Comparison of ENCODE assay signal across 7 mouse cellular contexts in genomic region chr16:26581913-26582376, GRCm38 (mm10). TPM values are rescaled to one million over a fixed set of nuclear protein-coding genes. Genes with fewer than 3 reads are reported as not detected.
DNase-seq lines count a peak whose midpoint lies in the region; ATAC-seq and TF ChIP-seq lines count a peak whose summit lies in the region.

No protein-coding gene starts in this region.

- H3K27ac ChIP-seq in kidney, postnatal 0 days, result peak overlapping the region; percentile 68
- H3K27ac ChIP-seq in forebrain, embryonic 14.5 days (ENCODE audit: low read depth, low read length), result no peak overlapping the region
- no peak overlapping the region for H3K27ac ChIP-seq in midbrain, embryonic 12.5 days (replicated peaks)

- no peaks in the 10 kb centered on the region for H3K27me3 ChIP-seq in kidney, postnatal 0 days (ENCODE audit: insufficient read depth, low read length)
- H3K27me3 ChIP-seq in forebrain, embryonic 14.5 days (replicated peaks; ENCODE audit: control insufficient read depth, insufficient read depth, low read length), result no peaks in the 10 kb centered on the region
- H3K27me3 ChIP-seq in midbrain, embryonic 12.5 days, result peaks cover 7% of the 10 kb centered on the region

- peak overlapping the region; percentile 62 for H3K4me3 ChIP-seq in kidney, postnatal 0 days (replicated peaks; ENCODE audit: low read depth, low read length)
- peak overlapping the region; percentile 57 for H3K4me3 ChIP-seq in forebrain, embryonic 14.5 days (ENCODE audit: low read depth, low read length)
- peak overlapping the region; percentile 61 for H3K4me3 ChIP-seq in midbrain, embryonic 12.5 days

- DNase-seq in kidney, postnatal 0 days (ENCODE audit: low spot score), result no peak
- DNase-seq in kidney, adult 11 months, result no peak
- peak; percentile 83 for DNase-seq in brain, adult 2 months (ENCODE audit: low read depth, low spot score)
- DNase-seq in forebrain, embryonic 14.5 days (ENCODE audit: low spot score), result peak; percentile 49
- peak; percentile 40 to 44 for DNase-seq in left cerebral cortex, postnatal 14 days (ENCODE audit: low spot score in 2 of 2)
- no peak for DNase-seq in c-Kit-positive CD71-positive TER-119-positive erythroid progenitor cells, embryonic 14.5 days (ENCODE audit: low spot score)

- ATAC-seq in kidney, postnatal 0 days (replicated peaks; ENCODE audit: low FRiP score, low read depth), result peak; percentile 55
- peak; percentile 67 for ATAC-seq in forebrain, embryonic 14.5 days
- ATAC-seq in midbrain, embryonic 12.5 days (ENCODE audit: low FRiP score, low read depth), result peak; percentile 59

- no peaks in the 10 kb centered on the region for H3K4me1 ChIP-seq in kidney, postnatal 0 days (replicated peaks; ENCODE audit: insufficient read depth, low read length)
- H3K4me1 ChIP-seq in forebrain, embryonic 14.5 days (ENCODE audit: control insufficient read depth, insufficient read depth, low read length), result peaks cover 3% of the 10 kb centered on the region; the same call in 1 of the 2 replicates
- H3K4me1 ChIP-seq in midbrain, embryonic 12.5 days, result no peaks in the 10 kb centered on the region

- intact Hi-C loops in left cerebral cortex, postnatal 14 days (cut with DNase I), result no loop called here

- no peak for TF ChIP-seq CTCF in kidney, postnatal 0 days (IDR thresholded peaks at IDR 0.05; ENCODE audit: low read depth)

- no peaks in the 10 kb centered on the region for H3K36me3 ChIP-seq in kidney, postnatal 0 days (ENCODE audit: insufficient read depth, low read length)
- no peaks in the 10 kb centered on the region for H3K36me3 ChIP-seq in forebrain, embryonic 14.5 days (ENCODE audit: control insufficient read depth, insufficient read depth, low read length)
- H3K36me3 ChIP-seq in midbrain, embryonic 12.5 days, result no peaks in the 10 kb centered on the region

- no peaks in the 10 kb centered on the region for H3K9me3 ChIP-seq in kidney, postnatal 0 days (replicated peaks; ENCODE audit: low read length)
- H3K9me3 ChIP-seq in forebrain, embryonic 14.5 days (replicated peaks; ENCODE audit: control insufficient read depth, low read length), result no peaks in the 10 kb centered on the region
- no peaks in the 10 kb centered on the region for H3K9me3 ChIP-seq in midbrain, embryonic 12.5 days

- 0% methylated on average over 16 of the region's 16 CpGs for WGBS in kidney, postnatal 0 days
- WGBS in forebrain, embryonic 14.5 days, result under 1% methylated on average over 16 of the region's 16 CpGs
- 2% methylated on average over 16 of the region's 16 CpGs for WGBS in midbrain, embryonic 12.5 days

- H3K9ac ChIP-seq in kidney, postnatal 0 days (ENCODE audit: low read depth, low read length), result peak overlapping the region; percentile 67
- peak overlapping the region; percentile 65 for H3K9ac ChIP-seq in forebrain, embryonic 14.5 days (ENCODE audit: low read length)
- H3K9ac ChIP-seq in midbrain, embryonic 12.5 days (replicated peaks), result peak overlapping the region; percentile 54

- peak overlapping the region; percentile 90 for H3K4me2 ChIP-seq in kidney, postnatal 0 days (ENCODE audit: low read length)
- peak overlapping the region; percentile 74 for H3K4me2 ChIP-seq in forebrain, embryonic 14.5 days (ENCODE audit: low read length)
- peak overlapping the region; percentile 83 for H3K4me2 ChIP-seq in midbrain, embryonic 12.5 days (replicated peaks)

RNA-seq across cellular contexts. Expression of gene Il1rap, which starts 0.4 kb away (rescaled TPM):
- 9.3 and 10.9 TPM in 2 replicates for polyA plus RNA-seq in kidney, postnatal 0 days (2015; fragmentation: Nextera tagmentation; extraction: Ambion mirVana)
- polyA plus RNA-seq in forebrain, embryonic 14.5 days (2014; fragmentation: Nextera tagmentation; extraction: Ambion mirVana), result 3.7 and 5.1 TPM in 2 replicates
- total RNA-seq in left cerebral cortex, postnatal 14 days (2021), result 10 to 100 TPM; 27.6 TPM
- 5.5 and 7.8 TPM in 2 replicates for polyA plus RNA-seq in midbrain, embryonic 12.5 days (2016; fragmentation: Nextera tagmentation; extraction: Ambion mirVana)

RNA-seq across cellular contexts. Expression of gene Tmem207, which starts 55.4 kb away (rescaled TPM):
- 1.7 and 2.1 TPM in 2 replicates for polyA plus RNA-seq in kidney, postnatal 0 days (2015; fragmentation: Nextera tagmentation; extraction: Ambion mirVana)
- not detected in 2 replicates for polyA plus RNA-seq in forebrain, embryonic 14.5 days (2014; fragmentation: Nextera tagmentation; extraction: Ambion mirVana)
- total RNA-seq in left cerebral cortex, postnatal 14 days (2021), result not detected
- polyA plus RNA-seq in midbrain, embryonic 12.5 days (2016; fragmentation: Nextera tagmentation; extraction: Ambion mirVana), result 0.34 TPM in 1 of 2 replicates, not detected in the other

Comparison
In these comparisons a context has a peak if more than half of its experiments do, and no peak if none do; other contexts are left out.
1. DNase-seq: peak in brain, adult 2 months (single experiment), forebrain, embryonic 14.5 days (single experiment) and left cerebral cortex, postnatal 14 days (2 of 2); none in kidney, postnatal 0 days (single experiment), kidney, adult 11 months (single experiment) and c-Kit-positive CD71-positive TER-119-positive erythroid progenitor cells, embryonic 14.5 days (single experiment).
2. Peak in every context shown above with its lines, with median percentiles within 50 percentile points of each other: ATAC-seq, H3K4me2 ChIP-seq, H3K4me3 ChIP-seq and H3K9ac ChIP-seq.